Mouse (Mus musculus) CH12.LX (cell line): ENCODE measurements around the gene Vmn1r188.
A peak's percentile ranks its signal among the peaks of the same experiment; 100 is the strongest.
"Not testable (repeated sequence)": the region's sequence is repeated elsewhere in the genome, so short reads cannot be mapped to it uniquely, and the experiment has no call there.

Source experiments
- KAT2A ChIP-seq: IDR thresholded peaks from 2 replicates; pipeline ENCODE4 v1.6.1; 2012; ENCODE audit warnings: low read length, improper control_type of control experiment, inconsistent platforms; ENCODE audit not compliant: insufficient replicate concordance
- POLR2A ChIP-seq: IDR thresholded peaks from 2 replicates; pipeline ENCODE4 v1.6.1; 2011; ENCODE audit warnings: low read depth, mild to moderate bottlenecking, improper control_type of control experiment, low read length

DNA sequence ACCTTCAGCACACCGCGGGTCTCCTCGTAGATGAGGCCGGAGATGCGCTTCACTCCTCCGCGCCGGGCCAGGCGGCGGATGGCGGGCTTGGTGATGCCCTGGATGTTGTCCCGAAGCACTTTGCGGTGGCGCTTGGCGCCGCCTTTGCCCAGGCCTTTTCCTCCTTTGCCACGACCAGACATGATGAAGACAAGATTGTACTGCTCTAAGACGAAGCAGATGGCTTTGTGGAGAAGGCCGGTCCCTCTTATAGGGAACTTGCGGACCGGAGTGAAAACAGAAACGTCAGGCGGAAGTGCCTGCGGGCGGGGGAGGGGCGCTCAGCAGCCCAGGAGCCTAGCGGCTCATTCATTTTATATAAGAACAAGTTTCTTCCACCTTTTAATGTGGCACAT, 43.1 kb upstream of the Vmn1r188 start, which contains the start of gene Hist1h4i:
- not testable (repeated sequence) for TF ChIP-seq KAT2A
- peak; percentile 96 for TF ChIP-seq POLR2A
